In the genomic region with DNA sequence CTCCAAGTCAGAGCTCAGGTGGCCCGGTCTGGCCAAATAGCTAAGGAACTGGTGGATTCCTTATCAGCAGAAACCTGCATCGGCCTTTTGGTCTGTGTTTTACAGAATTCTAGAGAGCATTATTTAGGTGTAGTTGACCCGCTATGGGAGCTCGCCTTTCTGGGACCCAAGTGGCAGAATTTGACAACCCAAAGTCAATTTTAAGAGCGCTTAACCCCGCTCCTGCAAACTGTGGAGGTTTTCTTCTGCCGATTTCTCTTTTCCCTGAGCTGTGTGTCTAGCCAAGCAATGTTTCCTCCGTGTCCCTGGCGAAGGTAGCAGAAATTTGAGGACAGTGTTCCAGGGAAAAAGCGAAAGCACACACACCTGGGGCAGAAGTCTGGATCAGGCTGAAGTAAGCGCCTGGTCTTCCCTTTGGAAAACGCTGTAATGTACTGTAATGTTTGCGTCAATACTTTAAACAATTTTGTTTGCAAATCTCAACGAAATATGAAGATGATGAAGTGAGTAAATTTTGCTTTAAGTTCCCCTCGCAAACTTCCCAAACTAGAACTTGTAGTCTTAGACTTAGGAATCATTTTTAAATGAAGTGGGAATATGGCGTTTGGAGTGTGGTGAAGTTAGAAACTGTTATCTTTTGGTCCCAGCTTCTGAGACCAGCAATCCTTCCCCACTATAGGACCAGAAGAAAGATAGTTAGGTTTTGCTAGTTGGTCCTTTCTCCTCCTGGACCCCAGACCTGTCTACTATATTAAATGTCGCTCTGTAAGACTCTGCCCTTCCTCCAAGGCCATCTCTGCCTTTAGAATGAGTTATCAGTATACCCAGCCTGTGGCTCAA, we compare ENCODE assay signal across 10 mouse cellular contexts. TPM values are rescaled to one million over a fixed set of nuclear protein-coding genes. Genes with fewer than 3 reads are reported as not detected.
A peak's percentile ranks its signal among the peaks of the same experiment; 100 is the strongest.
DNase-seq lines count a peak whose midpoint lies in the region; ATAC-seq and TF ChIP-seq lines count a peak whose summit lies in the region.
"Had no signal": no experiment of that assay in that cellular context is flagged by ENCODE, and none has a peak within 500 bp of the region (broad histone marks: within the 10 kb centered on the region; RNA-seq: fewer than 3 reads in every experiment).

No protein-coding gene starts in this region.

- peak; percentile 16 for DNase-seq in embryo, embryonic 10 days (ENCODE audit: low spot score)
- DNase-seq in hindbrain, embryonic 11.5 days (ENCODE audit: low spot score): peak; percentile 64
- DNase-seq in urinary bladder, postnatal 10 days (ENCODE audit: low spot score): no peak
- DNase-seq in left cerebral cortex, adult 18-20 months (ENCODE audit: low spot score in 2 of 2): no peak
- DNase-seq: kidney, postnatal 14 days; thymus, postnatal 36 days had no signal

- 0 out of 2 replicates have a peak, but pooled peaks cover 3% of the 10 kb centered on the region for H3K9me3 ChIP-seq in E14TG2a.4 (ENCODE audit: low read length)
- no peaks in the 10 kb centered on the region for H3K9me3 ChIP-seq in hindbrain, embryonic 11.5 days (ENCODE audit: control insufficient read depth, low read length)
- no peaks in the 10 kb centered on the region for H3K9me3 ChIP-seq in midbrain, embryonic 12.5 days

- peak overlapping the region; percentile 76; the same call in 1 of the 2 replicates for H3K4me3 ChIP-seq in E14TG2a.4 (replicated peaks; ENCODE audit: low read length)
- no peak overlapping the region for H3K4me3 ChIP-seq in hindbrain, embryonic 11.5 days (ENCODE audit: low read depth, low read length)
- peak overlapping the region; percentile 50 for H3K4me3 ChIP-seq in midbrain, embryonic 12.5 days

- TF ChIP-seq CTCF in E14TG2a.4 (conservative IDR thresholded peaks at IDR 0.05; ENCODE audit: low read length): no peak

- WGBS in hindbrain, embryonic 11.5 days: 3% methylated on average over 17 of the region's 17 CpGs
- 3% methylated on average over 17 of the region's 17 CpGs for WGBS in midbrain, embryonic 12.5 days

- H3K27ac ChIP-seq in hindbrain, embryonic 11.5 days (ENCODE audit: low read depth, low read length): no peak overlapping the region
- no peak overlapping the region for H3K27ac ChIP-seq in midbrain, embryonic 12.5 days (replicated peaks)

- H3K4me1 ChIP-seq in E14TG2a.4 (replicated peaks; ENCODE audit: low read depth, low read length): peaks cover 23% of the 10 kb centered on the region
- H3K4me1 ChIP-seq in hindbrain, embryonic 11.5 days (replicated peaks; ENCODE audit: control insufficient read depth, insufficient read depth, low read length): peaks cover 9% of the 10 kb centered on the region
- H3K4me1 ChIP-seq in midbrain, embryonic 12.5 days: peaks cover 17% of the 10 kb centered on the region

- peaks cover 91% of the 10 kb centered on the region for H3K27me3 ChIP-seq in E14TG2a.4 (ENCODE audit: insufficient read depth, low read length)
- H3K27me3 ChIP-seq in hindbrain, embryonic 11.5 days (ENCODE audit: control insufficient read depth, insufficient read depth, low read length): peaks cover 66% of the 10 kb centered on the region
- H3K27me3 ChIP-seq in midbrain, embryonic 12.5 days: peaks cover 96% of the 10 kb centered on the region

- ATAC-seq in hindbrain, embryonic 11.5 days (ENCODE audit: low FRiP score): no peak
- ATAC-seq in midbrain, embryonic 12.5 days (ENCODE audit: low FRiP score, low read depth): no peak
- ATAC-seq in CD4-positive, CD25-positive, alpha-beta regulatory T cell, adult 4 months: no peak

- H3K4me2 ChIP-seq in hindbrain, embryonic 11.5 days (replicated peaks; ENCODE audit: low read depth, low read length): no peak overlapping the region
- peak overlapping the region; percentile 94 for H3K4me2 ChIP-seq in midbrain, embryonic 12.5 days (replicated peaks)

- no peaks in the 10 kb centered on the region for H3K36me3 ChIP-seq in E14TG2a.4 (ENCODE audit: insufficient read depth, low read length)
- no peaks in the 10 kb centered on the region for H3K36me3 ChIP-seq in hindbrain, embryonic 11.5 days (ENCODE audit: control insufficient read depth, insufficient read depth, low read length)
- no peaks in the 10 kb centered on the region for H3K36me3 ChIP-seq in midbrain, embryonic 12.5 days

- H3K9ac ChIP-seq in hindbrain, embryonic 11.5 days (ENCODE audit: low read depth, low read length): no peak overlapping the region
- H3K9ac ChIP-seq in midbrain, embryonic 12.5 days (replicated peaks): no peak overlapping the region

RNA-seq across cellular contexts. Expression of a gene that starts 1.1 kb away (rescaled TPM):
- 1.2 and 3.4 TPM in 2 replicates for polyA plus RNA-seq in hindbrain, embryonic 11.5 days (2014; fragmentation: Nextera tagmentation; extraction: Ambion mirVana)
- 0.13 and 0.76 TPM in 2 replicates for polyA plus RNA-seq in midbrain, embryonic 12.5 days (2016; fragmentation: Nextera tagmentation; extraction: Ambion mirVana)
- total RNA-seq in left cerebral cortex, adult 18-20 months (2021): not detected
- not detected for polyA plus RNA-seq in CD4-positive, CD25-positive, alpha-beta regulatory T cell, adult 4 months (2017; shearing (Covaris generic))
- total RNA-seq: common myeloid progenitor, adult 5-6 weeks had no signal

Comparison
In these comparisons a context has a peak if more than half of its experiments do, and no peak if none do; other contexts are left out.
1. DNase-seq: peak in embryo, embryonic 10 days (single experiment) and hindbrain, embryonic 11.5 days (single experiment); none in urinary bladder, postnatal 10 days (single experiment) and left cerebral cortex, adult 18-20 months (0 of 2).